Mouse (Mus musculus) liver, embryonic 14.5 days (tissue): ENCODE results near the gene Fnbp1. TPM values are rescaled to one million over a fixed set of nuclear protein-coding genes. Genes with fewer than 3 reads are reported as not detected.

Source experiments
- ATAC-seq: fragments of 200-750 bp; cut with Nextera tagmentation; 2 replicates; pipeline ENCODE4 v1.8.0; 2017; ENCODE audit warnings: moderate number of reproducible peaks, mild to moderate bottlenecking, moderate library complexity; ENCODE audit not compliant: insufficient read depth
- DNase-seq, 3 experiments: peaks; one replicate each; pipeline ENCODE4 v3.0.0-alpha.2; 2012 to 2013; ENCODE audit warnings: low read depth in 3 of 3, low spot score in 3 of 3
- H3K27ac ChIP-seq: fragments of 300-500 bp; sonication (generic); 2 replicates; pipeline ENCODE4 v1.5.1; 2014; ENCODE audit warnings: moderate library complexity, mild to moderate bottlenecking, control low read depth, inconsistent platforms
- H3K27me3 ChIP-seq: fragments of 300-500 bp; sonication (generic); 2 replicates; pipeline ENCODE4 v1.6.1; 2014; ENCODE audit warnings: mild to moderate bottlenecking, low read length, moderate library complexity; ENCODE audit not compliant: control insufficient read depth, insufficient read depth
- H3K36me3 ChIP-seq: fragments of 300-500 bp; sonication (generic); replicated peaks from 2 replicates; pipeline ENCODE4 v1.6.1; 2014; ENCODE audit warnings: low read depth; ENCODE audit not compliant: control insufficient read depth, insufficient read depth
- H3K4me1 ChIP-seq, 2 experiments: fragments of 200-500 bp in 1 of 2; fragments of 300-500 bp in 1 of 2; sonication (generic) in 1 of 2; replicated peaks; 2 replicates each; pipeline ENCODE4 v1.6.1; 2012 to 2014; ENCODE audit warnings: antibody characterized with exemption in 1 of 2, inconsistent platforms in 1 of 2, low read length in 1 of 2; ENCODE audit not compliant: control insufficient read depth in 2 of 2, insufficient read depth in 2 of 2
- H3K4me2 ChIP-seq: fragments of 300-500 bp; sonication (generic); 2 replicates; pipeline ENCODE4 v1.6.1; 2014; ENCODE audit warnings: low read depth, mild to moderate bottlenecking, control low read depth, moderate library complexity
- H3K4me3 ChIP-seq, 2 experiments: fragments of 200-500 bp in 1 of 2; fragments of 300-500 bp in 1 of 2; sonication (generic) in 1 of 2; 2 replicates each; pipeline ENCODE4 v1.5.1; 2012 to 2014; ENCODE audit warnings: low read depth in 2 of 2, low read length in 2 of 2, mild to moderate bottlenecking in 2 of 2, control low read depth in 1 of 2, inconsistent platforms in 1 of 2, moderate library complexity in 1 of 2; ENCODE audit not compliant: insufficient read depth in 1 of 2
- H3K9ac ChIP-seq: fragments of 300-500 bp; sonication (generic); replicated peaks from 2 replicates; pipeline ENCODE4 v1.6.1; 2014; ENCODE audit warnings: mild to moderate bottlenecking, control low read depth, moderate library complexity
- H3K9me3 ChIP-seq: fragments of 300-500 bp; sonication (generic); 2 replicates; pipeline ENCODE4 v1.6.1; 2016; ENCODE audit warnings: low read length, mixed read lengths; ENCODE audit not compliant: control insufficient read depth
- CTCF ChIP-seq: IDR thresholded peaks from 2 replicates; pipeline ENCODE4 v1.5.1; 2016; ENCODE audit warnings: antibody characterized with exemption, low read depth, control low read depth
- EP300 ChIP-seq: IDR thresholded peaks from 2 replicates; pipeline ENCODE4 v1.6.1; 2016; ENCODE audit warnings: antibody characterized with exemption, low read depth
- WGBS: fragments of 180-500 bp; shearing (Covaris S2); extraction: QIAGEN DNeasy Blood & Tissue Kit; methylation state at CpG from one replicate; pipeline ENCODE4 v1.1.7; 2014; ENCODE audit not compliant: insufficient replicate concordance; 5-methylcytosine and 5-hydroxymethylcytosine counted together
- polyA plus RNA-seq, 2 experiments: library from polyadenylated mRNA; depleted of rRNA in 1 of 2; stranded (reverse) in 1 of 2; unstranded in 1 of 2; fragments of >200 nt; fragmentation: Nextera tagmentation in 1 of 2; extraction: Ambion mirVana in 1 of 2; gene quantifications; 2 replicates each; pipeline versions ENCODE4 v1.2.1 to v1.2.3; 2012 to 2014

The Fnbp1 gene
- polyA plus RNA-seq (2012; rRNA removed) (4.8 and 6.4 TPM in 2 replicates), polyA plus RNA-seq (2014; fragmentation: Nextera tagmentation; extraction: Ambion mirVana) (3.9 and 4.3 TPM in 2 replicates)

GRCm38 (mm10) chr2:31141867-31142454 lies at the start of gene Fnbp1:
Gene Fnbp1 (minus strand): TSS chr2:31142008.
- no peaks in the 10 kb centered on the region for H3K36me3 ChIP-seq
- DNase-seq (peak; percentile 54 to 63 (median 59)), ATAC-seq (peak; percentile 89)
- H3K4me3 ChIP-seq: peak within 1 kb of the TSS; percentile 63 to 74
- TF ChIP-seq CTCF (no peak), EP300 (no peak)
- peaks cover 7 to 21% of the 10 kb centered on the region in 2 experiments for H3K4me1 ChIP-seq
- no peak within 1 kb of the TSS for H3K27ac ChIP-seq
- no peaks in the 10 kb centered on the region for H3K9me3 ChIP-seq
- H3K4me2 ChIP-seq: peak within 1 kb of the TSS; percentile 86
- peaks cover 2% of the 10 kb centered on the region; the same call in 1 of the 2 replicates for H3K27me3 ChIP-seq
- WGBS: 1% methylated on average over 58 of the region's 59 CpGs
- peak within 1 kb of the TSS; percentile 61 for H3K9ac ChIP-seq

DNA sequence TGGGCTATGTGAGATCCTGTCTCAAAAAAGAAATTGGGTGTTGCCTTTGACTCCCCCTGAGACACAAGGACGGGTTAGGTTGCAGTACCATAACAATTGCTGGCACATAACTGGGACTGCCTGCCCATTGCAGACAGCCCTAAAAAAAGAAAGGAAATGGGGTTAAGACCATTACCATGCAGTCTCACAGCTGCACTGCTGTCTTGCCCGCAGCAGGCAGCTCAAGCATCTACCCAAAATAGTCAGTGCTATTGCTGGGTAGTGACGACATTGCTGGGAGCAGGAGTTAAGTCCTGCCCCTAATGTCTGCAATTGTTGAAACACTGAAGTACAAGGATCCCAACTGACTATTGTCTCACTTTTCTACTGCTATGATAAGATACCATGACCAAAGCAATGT lies 47.8 kb upstream of the Fnbp1 start:
- ATAC-seq: no peak
- H3K36me3 ChIP-seq: no peaks in the 10 kb centered on the region; the same call in none of the 2 replicates
- 75% methylated on average over 3 of the region's 3 CpGs for WGBS

DNA sequence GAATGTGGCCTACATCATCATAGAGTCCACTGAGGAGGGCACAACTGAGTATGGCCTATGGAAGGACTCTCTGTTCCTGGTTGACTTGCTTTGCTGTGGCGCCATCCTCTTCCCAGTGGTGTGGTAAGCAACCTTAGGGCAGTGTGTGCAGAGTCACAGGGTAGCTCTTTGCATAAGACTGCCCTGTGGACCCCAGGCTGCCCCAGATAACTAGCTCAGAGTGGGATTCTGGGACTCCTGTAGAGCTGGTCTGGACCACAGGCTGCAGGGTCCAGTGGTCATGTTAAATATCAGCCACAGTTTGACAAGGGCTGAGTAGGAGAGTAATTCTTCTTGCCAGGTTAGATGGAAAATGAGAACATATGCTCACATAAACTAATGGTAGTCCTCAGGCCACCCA lies 46.9 kb upstream of the Fnbp1 start:
- H3K4me1 ChIP-seq: no peaks in the 10 kb centered on the region
- TF ChIP-seq CTCF (no peak), EP300 (no peak)
- H3K27ac ChIP-seq: no peak overlapping the region
- no peak overlapping the region for H3K4me3 ChIP-seq
- H3K9me3 ChIP-seq: no peaks in the 10 kb centered on the region
- H3K4me2 ChIP-seq: no peak overlapping the region
- no peaks in the 10 kb centered on the region; the same call in none of the 2 replicates for H3K36me3 ChIP-seq
- no peak for ATAC-seq
- no peaks in the 10 kb centered on the region for H3K27me3 ChIP-seq
- DNase-seq: no peak
- no peak overlapping the region for H3K9ac ChIP-seq
- WGBS: 89% methylated on average over 1 of the region's 1 CpGs

More for the DNA sequence above, 47.8 kb upstream of the Fnbp1 start:
- Histone ChIP-seq H3K27me3 (no peaks in the 10 kb centered on the region), H3K9me3 (no peaks in the 10 kb centered on the region), H3K27ac (no peak overlapping the region), H3K9ac (no peak overlapping the region), H3K4me3 (no peak overlapping the region), H3K4me2 (no peak overlapping the region), H3K4me1 (no peaks in the 10 kb centered on the region)
- no peak for TF ChIP-seq CTCF
- TF ChIP-seq EP300: no peak
- DNase-seq: no peak

DNA sequence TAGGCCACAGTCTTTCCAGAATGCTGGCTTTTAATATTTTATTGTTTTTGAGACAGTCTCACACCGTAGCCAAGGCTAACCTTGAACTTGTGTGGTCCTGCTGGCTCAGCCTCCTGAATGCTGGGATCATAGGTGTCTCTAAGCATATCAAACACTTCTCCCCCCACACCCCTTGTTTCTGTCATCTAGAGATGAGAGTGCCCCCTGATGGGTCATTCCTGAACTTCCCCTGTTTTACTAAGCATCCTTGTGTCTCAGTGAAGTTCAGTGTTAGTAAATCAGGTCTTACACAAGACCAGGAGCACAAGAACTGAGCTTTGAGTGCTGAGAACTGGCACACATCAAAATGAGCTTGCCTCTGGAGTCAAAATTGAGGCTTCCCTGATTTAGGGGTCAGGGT lies 42.0 kb upstream of the Fnbp1 start:
- H3K9ac ChIP-seq: no peak overlapping the region
- H3K4me3 ChIP-seq: no peak overlapping the region
- H3K36me3 ChIP-seq: peaks cover 2% of the 10 kb centered on the region
- 0 out of 2 replicates have a peak, but pooled peaks have one; percentile 7 for TF ChIP-seq CTCF
- no peak for TF ChIP-seq EP300
- no peak for ATAC-seq
- no peaks in the 10 kb centered on the region for H3K4me1 ChIP-seq
- no peak for DNase-seq
- no peak overlapping the region for H3K27ac ChIP-seq
- no peak overlapping the region for H3K4me2 ChIP-seq
- 74% methylated on average over 1 of the region's 1 CpGs for WGBS
- H3K9me3 ChIP-seq: no peaks in the 10 kb centered on the region
- no peaks in the 10 kb centered on the region for H3K27me3 ChIP-seq

DNA sequence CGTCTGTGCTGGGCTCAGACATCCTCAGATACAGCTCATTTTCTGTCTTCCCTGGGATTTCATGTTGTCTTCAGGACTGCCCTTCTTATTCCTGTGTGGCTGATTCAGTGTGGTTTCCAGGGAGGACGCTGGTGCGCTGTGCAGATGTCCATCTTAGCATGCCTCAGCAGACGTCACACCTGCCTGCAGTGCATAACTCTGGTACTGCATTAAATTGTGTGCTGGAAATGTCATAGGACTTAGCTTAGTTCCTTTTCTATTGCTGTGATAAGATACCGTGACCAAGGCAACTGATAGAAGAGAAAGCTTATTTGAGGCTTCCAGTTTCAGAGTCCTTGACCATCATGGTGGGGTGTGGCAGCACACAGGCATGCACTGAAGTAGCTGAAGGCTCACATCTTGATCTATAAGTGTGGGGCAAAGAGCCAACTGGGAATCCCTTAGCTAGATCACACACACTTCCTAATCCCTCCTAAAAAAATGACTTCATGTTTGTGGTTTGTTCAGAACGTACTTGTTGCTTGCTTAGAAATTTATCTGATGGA lies 41.0 kb upstream of the Fnbp1 start:
- Histone ChIP-seq H3K36me3 (peaks cover 7% of the 10 kb centered on the region), H3K27me3 (no peaks in the 10 kb centered on the region), H3K4me3 (no peak overlapping the region), H3K9ac (no peak overlapping the region), H3K9me3 (no peaks in the 10 kb centered on the region), H3K27ac (no peak overlapping the region), H3K4me2 (no peak overlapping the region), H3K4me1 (no peaks in the 10 kb centered on the region)
- ATAC-seq (no peak), DNase-seq (no peak)
- TF ChIP-seq CTCF: no peak
- no peak for TF ChIP-seq EP300
- 60% methylated on average over 6 of the region's 6 CpGs for WGBS
